Mouse (Mus musculus): ENCODE results near the gene Gm26920. TPM values are rescaled to one million over a fixed set of nuclear protein-coding genes. Genes with fewer than 3 reads are reported as not detected.

The Gm26920 gene
- total RNA-seq, 2 experiments from 2014 or later, result 0.33 to 1.8 TPM

- no peak for DNase-seq
These were observed 36.6 kb downstream of the Gm26920 start for GRCm38 (mm10) chr7:30053591-30053990.

GRCm38 (mm10) chr7:30050882-30051548 is 39.2 kb downstream of the Gm26920 start, which contains the start of gene Zfp14:
Zfp14 (minus strand) TSS chr7:30051380.
- peak; percentile 85 for DNase-seq

DNA sequence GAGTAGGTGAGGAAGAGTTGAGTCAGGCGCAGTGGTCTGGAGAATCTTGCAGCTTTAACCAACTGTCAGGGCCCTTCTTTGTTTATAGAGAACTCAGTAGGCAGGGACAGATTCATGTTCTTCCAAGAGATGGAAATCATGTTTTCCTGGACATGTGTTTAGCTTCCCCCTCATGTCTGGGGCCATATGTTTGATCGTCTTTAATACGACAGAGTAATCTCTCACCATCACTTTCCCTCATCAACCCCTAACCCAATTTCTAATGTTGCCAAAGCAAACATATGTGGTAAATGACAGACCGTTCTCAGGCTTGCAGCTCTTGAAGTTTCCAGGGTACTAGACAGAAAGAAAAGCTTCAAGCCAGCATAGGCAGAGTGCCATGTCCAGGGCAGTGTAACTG is 42.1 kb downstream of the Gm26920 start:
- DNase-seq, result no peak

- DNase-seq, result no peak
These were observed 45.9 kb downstream of the Gm26920 start for GRCm38 (mm10) chr7:30044354-30044753.

- no peak for DNase-seq
These were observed 55.9 kb downstream of the Gm26920 start for GRCm38 (mm10) chr7:30034331-30034730.

- DNase-seq, result no peak
These were observed 58.8 kb downstream of the Gm26920 start for GRCm38 (mm10) chr7:30031379-30031778.

DNA sequence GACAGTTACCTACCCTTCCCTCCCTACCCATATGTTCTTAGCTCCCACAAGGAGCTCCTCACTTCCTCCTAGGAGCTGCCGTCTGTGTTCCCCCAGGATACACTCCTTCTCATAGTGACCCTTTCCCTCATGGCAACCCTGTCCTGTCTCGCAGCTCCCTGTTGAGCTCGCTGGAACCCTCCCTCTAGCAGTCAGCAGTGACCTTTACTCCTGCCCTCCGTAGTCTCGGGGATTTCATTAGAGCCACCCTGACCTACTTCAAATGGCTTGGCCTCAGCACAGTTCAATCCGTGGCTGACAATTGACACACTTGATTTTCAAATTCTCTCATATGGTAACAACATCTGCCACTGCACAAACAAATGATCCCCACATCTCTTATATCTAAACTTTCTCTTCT is 59.5 kb downstream of the Gm26920 start:
- no peak for DNase-seq

GRCm38 (mm10) chr7:30028572-30028971 is 61.6 kb downstream of the Gm26920 start:
- DNase-seq, result no peak

DNA sequence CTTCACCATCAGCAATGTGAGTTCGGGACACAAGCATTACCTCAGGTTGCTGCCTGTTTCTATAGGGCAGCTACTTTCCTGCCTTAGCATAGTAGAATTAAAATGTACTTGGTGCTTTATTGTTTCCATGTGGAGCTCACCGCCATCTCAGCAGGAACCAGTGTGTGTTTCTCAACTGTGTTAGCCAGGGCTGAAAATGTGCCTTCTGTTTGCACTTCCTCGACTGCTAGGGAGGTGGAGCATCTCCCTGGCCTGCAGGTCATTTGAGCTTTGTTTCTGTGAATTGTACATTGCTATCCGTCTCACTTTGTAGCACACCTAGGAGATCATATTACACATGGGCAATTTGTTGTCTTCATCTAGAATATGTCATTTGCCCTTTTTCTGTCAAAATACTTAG is 62.9 kb downstream of the Gm26920 start:
- DNase-seq, result no peak

- DNase-seq, result no peak
These were observed 64.9 kb downstream of the Gm26920 start for GRCm38 (mm10) chr7:30025358-30025757.

DNA sequence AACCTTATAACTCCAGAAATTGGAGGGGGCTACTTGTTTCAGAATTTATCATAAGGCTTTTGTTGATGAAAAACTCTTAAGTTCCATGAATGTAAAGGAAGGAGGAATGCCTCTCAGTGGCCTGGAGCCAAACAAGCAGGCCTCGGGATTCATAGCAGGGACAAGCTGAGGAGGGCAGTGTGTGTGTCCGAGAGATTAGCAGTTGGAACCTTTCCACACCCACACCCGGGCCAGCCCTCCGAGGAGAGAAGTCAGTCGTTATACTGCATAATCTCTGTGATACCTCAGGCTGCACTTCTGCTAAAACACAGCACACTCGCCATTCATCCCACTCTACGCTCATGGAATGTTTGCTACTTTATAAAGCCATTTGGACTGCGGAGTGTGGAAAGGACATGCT is 66.4 kb downstream of the Gm26920 start:
- no peak for DNase-seq

DNA sequence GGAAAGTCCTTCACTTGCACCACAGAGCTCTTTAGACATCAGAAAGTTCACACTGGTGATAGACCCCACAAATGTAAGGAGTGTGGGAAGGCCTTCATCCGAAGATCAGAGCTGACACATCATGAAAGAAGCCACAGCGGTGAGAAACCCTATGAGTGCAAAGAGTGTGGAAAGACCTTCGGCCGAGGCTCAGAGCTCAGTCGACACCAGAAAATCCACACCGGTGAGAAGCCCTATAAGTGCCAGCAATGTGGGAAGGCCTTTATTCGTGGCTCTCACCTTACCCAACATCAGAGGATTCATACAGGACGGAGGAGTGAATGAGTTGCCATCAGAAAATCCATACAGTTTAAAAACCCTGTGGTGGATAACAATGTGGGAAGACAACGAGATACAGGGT is 66.9 kb downstream of the Gm26920 start:
- no peak for DNase-seq

DNA sequence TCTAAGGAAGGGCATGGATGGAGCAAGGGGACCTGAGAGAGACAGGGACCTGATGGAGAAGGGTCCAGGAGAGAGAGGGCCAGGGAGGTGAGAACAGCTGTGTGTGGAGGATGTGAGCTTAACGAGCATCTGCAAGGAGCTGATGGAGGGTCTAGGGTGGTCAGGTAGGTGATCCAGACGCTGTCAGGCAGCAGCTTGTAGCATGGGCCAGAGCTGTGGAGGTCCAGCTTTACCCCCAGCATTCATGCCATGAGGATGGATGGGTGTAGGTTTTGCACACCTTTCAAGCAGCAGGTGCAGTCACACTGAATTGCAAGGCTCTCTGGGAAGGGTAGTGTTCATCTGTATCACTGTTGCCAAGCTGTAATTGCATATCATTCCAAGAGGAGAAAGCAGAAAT is 70.7 kb downstream of the Gm26920 start:
- DNase-seq, result no peak

GRCm38 (mm10) chr7:30017226-30017625 is 73.0 kb downstream of the Gm26920 start:
- no peak for DNase-seq

- peak; percentile 45 for DNase-seq
These were observed 77.2 kb downstream of the Gm26920 start for GRCm38 (mm10) chr7:30012956-30013363.

- DNase-seq, result no peak
These were observed 79.5 kb downstream of the Gm26920 start for GRCm38 (mm10) chr7:30010551-30011195.

DNA sequence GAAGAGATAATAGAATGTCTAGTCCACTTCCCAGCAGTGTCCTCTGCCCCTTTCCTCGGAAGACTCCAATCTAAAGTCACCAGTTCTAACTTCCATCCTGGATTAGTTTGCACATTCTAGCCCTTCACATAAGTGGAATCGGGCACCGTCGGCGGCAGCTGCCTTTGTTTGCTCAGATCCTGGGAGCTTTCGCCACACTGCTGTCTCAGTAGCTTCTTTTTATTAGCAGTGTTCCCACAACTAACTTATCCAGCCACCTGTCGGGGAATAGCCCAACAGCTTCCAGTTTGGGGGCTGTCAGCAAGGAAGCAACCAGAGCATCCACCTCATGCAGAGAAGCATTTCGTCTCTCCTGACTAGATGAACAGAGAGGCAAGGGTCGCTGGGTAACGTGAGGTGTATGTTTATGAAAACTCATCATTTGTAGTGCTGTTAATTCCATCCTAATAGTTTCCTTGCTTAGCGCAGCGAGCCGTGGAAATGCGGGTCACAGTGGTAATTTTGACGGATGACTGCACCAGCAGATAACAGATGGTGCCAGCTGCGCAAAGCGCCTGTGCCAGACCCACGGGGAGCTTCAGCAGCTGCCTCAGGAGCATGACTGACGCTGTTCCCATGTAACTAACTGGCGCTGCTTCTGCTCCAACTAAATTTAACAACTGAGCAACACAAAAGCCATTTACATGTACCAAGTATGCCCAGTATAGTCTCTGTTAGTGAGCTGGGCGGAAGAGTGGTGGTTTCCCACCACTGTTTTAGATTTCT is 80.7 kb downstream of the Gm26920 start:
- DNase-seq, result peak; percentile 70

DNA sequence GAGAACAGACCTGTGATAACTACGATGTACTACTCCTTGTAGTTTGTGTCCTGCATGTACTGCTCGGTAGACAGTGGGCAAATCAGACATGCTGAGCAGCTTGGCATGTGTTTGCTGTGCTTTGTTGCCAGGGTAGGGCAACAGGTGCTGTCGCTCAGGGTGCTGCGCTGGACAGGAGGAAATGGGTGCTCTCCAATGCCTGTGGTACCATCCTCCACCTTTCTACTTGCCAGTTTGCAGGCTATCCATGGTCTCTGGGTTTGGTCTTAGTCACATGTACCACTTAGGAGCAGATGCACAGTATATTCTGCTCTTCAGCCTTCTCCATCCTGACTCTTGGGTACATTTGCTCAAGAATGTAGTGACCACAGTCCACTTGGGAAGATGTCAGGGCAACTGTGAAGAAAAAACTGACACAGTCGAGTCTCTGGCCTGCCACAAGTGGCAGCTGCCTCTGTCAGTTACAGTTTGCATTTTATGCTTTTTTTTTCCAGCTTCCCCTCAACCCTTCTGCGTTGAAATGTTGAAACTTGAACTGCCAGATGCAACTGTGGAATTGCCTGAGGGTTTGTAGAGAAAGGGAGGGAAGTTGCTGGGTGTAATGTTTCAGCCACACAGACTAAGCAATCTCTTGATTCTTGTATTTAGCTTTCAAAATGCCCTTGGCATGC is 82.1 kb downstream of the Gm26920 start:
- DNase-seq, result no peak

- DNase-seq, result no peak
These were observed 82.6 kb downstream of the Gm26920 start for GRCm38 (mm10) chr7:30007601-30008000.

Measured in gastrocnemius, postnatal 10 days (tissue).